Mouse (Mus musculus): ENCODE data around the gene Dhtkd1.

Gene Dhtkd1

GRCm38 (mm10) chr2:5930291-5931054 is 12.1 kb downstream of the Dhtkd1 start:
- in situ Hi-C loops (cut with MboI, MseI) = no loop called here

DNA sequence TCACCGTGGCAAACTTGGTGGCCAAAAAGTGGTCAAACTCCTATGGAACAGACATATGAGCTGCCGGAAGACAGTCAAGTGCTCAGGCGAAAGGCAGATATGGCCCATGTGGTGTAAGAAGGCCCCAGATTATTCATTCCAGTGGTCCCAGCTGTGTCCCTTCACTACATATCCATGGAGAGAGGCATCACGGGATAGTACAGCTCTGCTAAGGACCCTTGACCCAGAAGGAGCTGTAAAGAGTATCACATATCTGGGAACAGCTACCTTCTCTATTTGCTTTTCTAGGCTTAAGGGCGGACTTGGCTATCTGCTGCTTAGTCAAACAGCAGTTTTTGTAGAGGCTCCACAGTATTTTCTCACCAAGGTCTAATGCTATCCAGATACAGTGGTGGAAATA is 12.8 kb downstream of the Dhtkd1 start:
- in situ Hi-C loops (cut with MboI, MseI) = no loop called here

DNA sequence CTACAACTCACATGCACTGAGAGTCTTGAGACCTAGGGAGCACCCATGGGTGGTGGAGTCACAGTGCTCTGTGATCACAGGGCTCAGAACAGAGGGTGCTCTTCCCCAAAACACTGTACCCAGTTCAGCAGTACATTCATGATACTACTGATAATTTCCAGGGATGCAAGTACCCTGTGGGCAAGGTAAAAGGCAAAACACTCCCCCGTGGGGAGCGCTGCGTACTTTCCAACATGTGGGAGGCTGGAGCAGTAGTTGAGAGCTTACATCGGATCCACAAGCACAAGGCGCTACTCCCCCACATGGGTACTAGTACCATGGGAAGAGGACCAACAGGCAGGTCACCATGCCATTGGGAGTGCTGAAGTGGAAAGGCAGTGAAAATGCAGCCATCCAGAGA is 15.1 kb downstream of the Dhtkd1 start:
- in situ Hi-C loops (cut with MboI, MseI) = no loop called here

GRCm38 (mm10) chr2:5923786-5924185 is 18.8 kb downstream of the Dhtkd1 start:
- in situ Hi-C loops (cut with MboI, MseI) = no loop called here

DNA sequence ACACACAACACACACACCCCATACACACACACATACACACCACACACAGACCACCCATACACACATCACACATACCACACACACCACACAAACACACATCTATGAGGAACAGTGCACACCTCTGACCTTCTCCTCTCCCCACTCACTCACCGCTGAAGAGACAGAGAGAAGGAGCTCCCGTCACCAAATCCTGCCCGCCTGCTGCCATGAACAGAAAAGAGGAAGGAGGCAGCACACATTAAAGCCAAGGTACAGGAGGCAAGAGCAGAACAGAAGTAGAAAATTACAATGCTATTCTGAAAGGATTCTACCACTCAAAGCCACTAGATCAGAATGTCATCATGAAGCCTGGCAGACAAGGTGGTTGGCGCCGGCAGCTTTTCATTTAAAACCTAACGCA is 19.8 kb downstream of the Dhtkd1 start:
- in situ Hi-C loops (cut with MboI, MseI) = no loop called here

GRCm38 (mm10) chr2:5911282-5911965 is 31.2 kb downstream of the Dhtkd1 start:
- in situ Hi-C loops (cut with MboI, MseI) = loop anchor here (10.0 kb wide), 1 partner anchor 233 kb away; no protein-coding TSS in a partner anchor

DNA sequence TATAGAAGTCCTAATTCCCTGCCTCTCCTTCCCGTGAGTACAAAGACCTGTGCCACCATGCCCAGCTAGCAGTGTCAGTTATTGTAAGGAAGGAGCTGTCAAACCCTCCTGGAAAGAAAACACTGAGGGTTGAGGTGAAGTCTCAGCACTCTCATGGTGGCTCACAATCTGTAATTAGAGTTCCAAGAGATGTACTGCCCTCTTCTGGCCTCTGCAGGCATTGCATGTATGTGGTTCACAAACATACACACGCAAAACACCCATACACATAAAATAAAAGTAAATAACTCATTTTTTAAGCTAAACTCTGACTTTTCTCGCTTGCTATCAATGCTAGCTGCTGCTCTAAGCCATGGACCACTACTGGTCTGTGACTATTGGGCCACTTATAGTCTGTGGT is 36.0 kb downstream of the Dhtkd1 start:
- in situ Hi-C loops (cut with MboI, MseI) = no loop called here

- in situ Hi-C loops (cut with MboI, MseI) = no loop called here
Measured at GRCm38 (mm10) chr2:5906092-5906491, 36.5 kb downstream of the Dhtkd1 start.

- in situ Hi-C loops (cut with MboI, MseI) = no loop called here
Measured at GRCm38 (mm10) chr2:5900145-5900544, 42.4 kb downstream of the Dhtkd1 start.

- in situ Hi-C loops (cut with MboI, MseI) = no loop called here
Measured at GRCm38 (mm10) chr2:5894843-5895570, 47.6 kb downstream of the Dhtkd1 start, which contains the start of gene Sec61a2. Sec61a2 (minus strand) TSS chr2:5895432.

- in situ Hi-C loops (cut with MboI, MseI) = no loop called here
Measured at GRCm38 (mm10) chr2:5894296-5894695, 48.3 kb downstream of the Dhtkd1 start.

DNA sequence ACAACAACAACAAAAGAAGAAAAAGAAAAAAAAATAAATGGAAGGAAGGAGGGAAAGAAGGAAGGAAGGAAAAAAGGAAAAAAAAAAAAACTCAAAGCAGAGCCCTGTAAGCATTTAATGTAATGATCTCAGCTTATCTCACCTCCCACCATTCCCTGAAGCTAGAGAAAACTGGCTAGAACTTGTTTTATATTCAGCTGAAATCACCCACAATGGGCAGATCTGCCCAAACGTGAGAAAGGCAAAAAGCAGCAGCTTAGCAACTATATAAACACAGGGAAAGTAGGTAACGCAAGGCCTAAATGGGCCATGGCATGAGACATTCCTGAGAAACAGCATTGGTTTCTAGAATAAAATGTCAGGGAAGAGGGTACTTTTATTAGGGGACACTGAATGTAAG is 53.2 kb downstream of the Dhtkd1 start:
- in situ Hi-C loops (cut with MboI, MseI) = no loop called here

DNA sequence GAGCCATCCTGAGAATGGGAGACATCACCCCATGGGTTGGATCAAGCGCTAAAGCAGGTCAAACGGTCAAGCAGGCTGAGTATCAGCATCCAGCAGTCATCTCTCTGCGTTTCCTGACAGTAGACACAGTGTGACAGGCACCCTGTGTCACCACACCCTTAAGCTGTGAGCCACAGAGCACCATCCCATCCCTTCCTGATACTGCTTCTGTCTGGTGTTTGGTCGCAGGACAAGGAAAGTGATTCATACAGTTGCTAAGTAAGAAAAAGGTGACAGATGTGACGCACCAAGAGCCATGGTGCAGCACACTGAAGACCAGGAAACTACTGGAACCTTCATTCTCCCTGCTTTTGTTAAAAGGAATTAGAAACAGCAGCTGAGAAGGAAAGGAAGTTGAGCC is 53.7 kb downstream of the Dhtkd1 start:
- in situ Hi-C loops (cut with MboI, MseI) = no loop called here

GRCm38 (mm10) chr2:5877446-5877845 is 65.1 kb downstream of the Dhtkd1 start:
- in situ Hi-C loops (cut with MboI, MseI) = no loop called here

- in situ Hi-C loops (cut with MboI, MseI) = no loop called here
Measured at GRCm38 (mm10) chr2:5869746-5870145, 72.8 kb downstream of the Dhtkd1 start.

GRCm38 (mm10) chr2:5867681-5868080 is 74.9 kb downstream of the Dhtkd1 start:
- in situ Hi-C loops (cut with MboI, MseI) = no loop called here

GRCm38 (mm10) chr2:5862834-5863233 is 79.8 kb downstream of the Dhtkd1 start, which contains the start of gene Gm13199:
Gm13199 (minus strand) TSS chr2:5862934.
- in situ Hi-C loops (cut with MboI, MseI) = no loop called here

DNA sequence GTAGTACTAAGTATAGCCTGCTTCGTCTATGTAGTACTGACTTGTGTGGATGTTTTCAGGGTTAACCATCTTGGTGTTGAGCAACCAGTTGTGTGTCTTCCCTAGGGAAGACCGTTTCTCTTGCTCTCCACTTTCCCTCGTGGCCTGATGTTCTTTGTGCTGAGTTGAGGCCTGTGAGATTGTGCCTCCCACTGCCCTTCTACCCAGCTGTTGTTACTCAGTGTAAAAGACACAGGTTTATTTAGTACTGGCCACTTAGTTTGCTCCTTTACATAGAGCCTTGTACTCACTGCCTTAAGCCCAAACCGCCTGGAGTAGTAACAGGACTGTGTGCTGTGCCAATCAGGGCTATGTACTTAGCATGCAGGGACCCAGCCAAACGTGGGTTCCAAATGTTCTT is 90.7 kb downstream of the Dhtkd1 start:
- in situ Hi-C loops (cut with MboI, MseI) = no loop called here

DNA sequence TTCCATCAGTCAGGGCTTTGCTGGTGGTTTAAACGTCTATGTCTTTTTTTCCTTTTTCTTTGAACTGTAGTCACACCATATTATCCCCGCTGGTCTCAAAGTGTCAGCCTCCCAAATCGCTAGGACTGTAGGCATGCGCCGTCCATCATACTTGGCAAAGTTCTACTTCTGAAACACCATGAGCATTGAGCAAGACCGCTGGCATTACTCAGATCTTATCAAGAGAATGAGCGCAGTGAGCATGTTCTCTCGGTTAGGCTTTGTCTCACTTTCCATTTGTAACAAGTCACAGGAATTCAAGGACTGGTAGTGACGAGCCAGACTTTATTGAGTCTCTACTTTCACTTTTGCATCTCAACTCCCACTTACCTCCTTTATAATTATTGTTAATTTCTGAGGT is 91.5 kb downstream of the Dhtkd1 start:
- in situ Hi-C loops (cut with MboI, MseI) = no loop called here

All from T-helper 2 cell (primary cell).